7 mouse cellular contexts compared by ENCODE assay signal in the genomic region with DNA sequence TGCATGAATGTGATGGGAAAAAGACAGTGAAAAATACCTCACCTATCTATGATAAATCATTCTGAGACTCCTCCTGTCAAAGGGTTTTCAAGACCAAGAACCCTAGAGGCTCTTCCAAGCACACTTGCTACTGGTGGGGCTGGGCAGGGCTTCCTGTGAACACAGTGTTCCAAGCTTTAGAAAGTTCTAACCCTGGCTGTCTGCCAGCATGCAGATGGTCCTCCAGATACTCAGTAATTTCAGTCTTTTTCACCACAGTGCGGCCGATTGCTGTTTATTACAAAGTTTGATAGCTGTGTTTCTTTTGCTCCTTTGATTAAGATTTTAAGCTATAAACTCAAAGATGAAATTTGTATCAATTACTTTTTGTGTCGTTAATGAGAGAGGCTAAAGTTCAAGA.
DNase-seq lines count a peak whose midpoint lies in the region; ATAC-seq and TF ChIP-seq lines count a peak whose summit lies in the region.

No protein-coding gene starts in this region.

- no peak overlapping the region for H3K4me3 ChIP-seq in thymus, adult 2 months (ENCODE audit: control insufficient read depth, insufficient read depth, low read length)

- H3K36me3 ChIP-seq in thymus, adult 2 months (ENCODE audit: control insufficient read depth, insufficient read depth, low read length), result no peaks in the 10 kb centered on the region

- H3K4me1 ChIP-seq in thymus, adult 2 months (replicated peaks; ENCODE audit: control insufficient read depth, insufficient read depth, low read length), result peaks cover 11% of the 10 kb centered on the region

- no peaks in the 10 kb centered on the region for H3K27me3 ChIP-seq in thymus, adult 2 months (ENCODE audit: control insufficient read depth, insufficient read depth, low read length)

- TF ChIP-seq POLR2A in thymus, adult 2 months (IDR thresholded peaks at IDR 0.05; ENCODE audit: control insufficient read depth, extremely low read depth, insufficient read depth, low read length, poor library complexity), result no peak
- no peak for TF ChIP-seq POLR2A in brain, embryonic 14.5 days (IDR thresholded peaks at IDR 0.05; ENCODE audit: borderline replicate concordance, extremely low read depth, insufficient read depth, insufficient read length, poor library complexity, severe bottlenecking)

- peak; percentile 26 to 32 for DNase-seq in thymus, postnatal 36 days
- no peak for DNase-seq in thymus, adult 2 months
- peak; percentile 78 for DNase-seq in brain, embryonic 14.5 days (ENCODE audit: low read depth)
- peak; percentile 89 for DNase-seq in heart, adult 8-10 months (ENCODE audit: low spot score)
- DNase-seq in kidney, postnatal 4 days, result peak; percentile 69 to 80
- DNase-seq in lung, postnatal 4 days, result peak; percentile 68 to 74

- WGBS in thymus, adult 2 months, result 21% methylated on average over 3 of the region's 3 CpGs

- H3K27ac ChIP-seq in thymus, adult 2 months (ENCODE audit: control insufficient read depth, insufficient read depth, low read length), result no peak overlapping the region

- no peak for TF ChIP-seq CTCF in thymus, adult 2 months (IDR thresholded peaks at IDR 0.05; ENCODE audit: borderline replicate concordance, control insufficient read depth, extremely low read depth, insufficient read depth, low read length, poor library complexity)
- TF ChIP-seq CTCF in brain, embryonic 14.5 days (IDR thresholded peaks at IDR 0.05; ENCODE audit: borderline replicate concordance, extremely low read depth, insufficient read depth, insufficient read length), result no peak

- no peak for ATAC-seq in frontal cortex, adult (ENCODE audit: low TSS enrichment)
